Mouse (Mus musculus) left cerebral cortex, postnatal 4 days (tissue): ENCODE measurements around the gene Rnf224. TPM values are rescaled to one million over a fixed set of nuclear protein-coding genes. Genes with fewer than 3 reads are reported as not detected.
A peak's percentile ranks its signal among the peaks of the same experiment; 100 is the strongest.
"Not testable (repeated sequence)": the region's sequence is repeated elsewhere in the genome, so short reads cannot be mapped to it uniquely, and the experiment has no call there.

ENCODE experiments used
- DNase-seq: peaks from one replicate; pipeline ENCODE4 v3.0.0-alpha.2; 2022
- intact Hi-C: fragments of 180-260 bp; cut with DNase I; formaldehyde crosslinking; loops from one replicate; pipeline ENCODE4 v1.15.1; 2025
- total RNA-seq, 2 experiments: library from RNA; stranded (reverse); gene quantifications; 2 replicates each; pipeline ENCODE4 v1.2.3; 2021

Rnf224 gene
- total RNA-seq, 2 experiments from 2014 or later = not detected

DNA sequence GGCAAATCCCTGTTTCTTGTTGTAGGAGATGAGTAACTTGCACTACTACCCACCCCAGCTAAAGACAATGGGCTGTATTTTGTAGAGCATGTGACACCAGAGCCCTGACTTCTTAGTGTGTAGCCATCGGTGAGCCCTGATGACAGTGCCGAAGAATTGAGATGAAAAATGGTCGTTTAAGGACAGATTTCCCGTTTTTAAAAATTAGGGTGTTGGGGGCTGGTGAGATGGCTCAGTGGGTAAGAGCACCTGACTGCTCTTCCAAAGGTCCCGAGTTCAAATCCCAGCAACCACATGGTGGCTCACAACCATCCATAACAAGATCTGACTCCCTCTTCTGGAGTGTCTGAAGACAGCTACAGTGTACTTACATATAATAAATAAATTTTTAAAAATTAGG, 20.7 kb upstream of the Rnf224 start:
- intact Hi-C loops = loop anchor here (5.0 kb wide), 2 partner anchors 35 to 60 kb away; partner anchors contain the start of genes Tor4a and Tubb4b
- not testable (repeated sequence) for DNase-seq

DNA sequence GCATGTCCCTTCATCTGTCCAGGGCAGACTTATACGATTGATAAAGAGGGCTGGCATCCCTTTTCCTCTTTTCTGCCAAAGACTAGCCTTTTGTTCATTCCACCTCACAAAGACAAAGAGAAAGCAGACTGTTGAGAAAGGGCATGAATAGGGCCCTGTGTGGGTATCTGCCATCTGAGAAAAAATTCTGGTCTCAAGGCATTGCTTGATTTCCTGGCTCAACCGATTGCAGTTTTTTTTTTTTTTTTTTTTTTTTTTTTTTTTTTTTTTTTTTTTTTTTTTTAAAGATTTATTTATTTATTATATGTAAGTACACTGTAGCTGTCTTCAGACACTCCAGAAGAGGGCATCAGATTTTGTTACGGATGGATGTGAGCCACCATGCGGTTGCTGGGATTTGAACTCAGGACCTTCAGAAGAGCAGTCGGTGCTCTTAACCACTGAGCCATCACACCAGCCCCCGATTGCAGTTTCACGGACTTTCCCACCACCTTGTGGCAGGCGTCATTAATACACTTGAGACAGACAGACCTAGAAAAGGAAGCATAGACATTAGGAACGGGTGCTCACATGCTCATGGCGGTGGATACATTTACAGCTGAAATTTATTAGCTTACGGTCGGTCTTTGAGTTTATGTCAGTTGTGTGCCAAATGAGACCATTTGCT, 20.0 kb upstream of the Rnf224 start:
- DNase-seq = not testable (repeated sequence)
- intact Hi-C loops = loop anchor here (5.0 kb wide), 2 partner anchors 34 to 59 kb away; partner anchors contain the start of genes Tor4a and Tubb4b

GRCm38 (mm10) chr2:25255284-25255779, 18.7 kb upstream of the Rnf224 start, which contains the start of gene Tmem203:
Tmem203 (plus strand) TSS chr2:25255439.
- intact Hi-C loops = loop anchor here (5.0 kb wide), 2 partner anchors 33 to 58 kb away; partner anchors contain the start of genes Tor4a and Tubb4b
- DNase-seq = peak; percentile 91

DNA sequence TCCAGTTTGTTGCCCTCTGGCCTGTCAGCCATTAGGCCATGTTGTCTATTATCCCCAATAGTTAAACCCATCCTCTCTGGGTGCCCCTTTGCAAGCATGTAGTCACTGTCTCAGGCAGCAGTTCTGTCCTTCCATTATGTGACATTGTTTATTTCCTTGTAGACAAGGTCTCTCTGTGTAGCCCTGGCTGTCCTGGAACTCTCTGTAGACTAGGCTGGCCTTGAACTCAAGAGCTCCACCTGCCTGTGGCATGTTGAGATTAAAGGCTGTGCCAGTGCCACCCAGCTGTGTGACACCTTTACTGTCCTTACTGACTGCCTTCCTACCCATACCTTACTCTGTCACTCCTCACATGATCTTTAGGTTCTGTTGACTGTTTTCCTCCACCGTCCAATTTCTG, 15.7 kb upstream of the Rnf224 start:
- DNase-seq = no peak
- intact Hi-C loops = no loop called here

DNA sequence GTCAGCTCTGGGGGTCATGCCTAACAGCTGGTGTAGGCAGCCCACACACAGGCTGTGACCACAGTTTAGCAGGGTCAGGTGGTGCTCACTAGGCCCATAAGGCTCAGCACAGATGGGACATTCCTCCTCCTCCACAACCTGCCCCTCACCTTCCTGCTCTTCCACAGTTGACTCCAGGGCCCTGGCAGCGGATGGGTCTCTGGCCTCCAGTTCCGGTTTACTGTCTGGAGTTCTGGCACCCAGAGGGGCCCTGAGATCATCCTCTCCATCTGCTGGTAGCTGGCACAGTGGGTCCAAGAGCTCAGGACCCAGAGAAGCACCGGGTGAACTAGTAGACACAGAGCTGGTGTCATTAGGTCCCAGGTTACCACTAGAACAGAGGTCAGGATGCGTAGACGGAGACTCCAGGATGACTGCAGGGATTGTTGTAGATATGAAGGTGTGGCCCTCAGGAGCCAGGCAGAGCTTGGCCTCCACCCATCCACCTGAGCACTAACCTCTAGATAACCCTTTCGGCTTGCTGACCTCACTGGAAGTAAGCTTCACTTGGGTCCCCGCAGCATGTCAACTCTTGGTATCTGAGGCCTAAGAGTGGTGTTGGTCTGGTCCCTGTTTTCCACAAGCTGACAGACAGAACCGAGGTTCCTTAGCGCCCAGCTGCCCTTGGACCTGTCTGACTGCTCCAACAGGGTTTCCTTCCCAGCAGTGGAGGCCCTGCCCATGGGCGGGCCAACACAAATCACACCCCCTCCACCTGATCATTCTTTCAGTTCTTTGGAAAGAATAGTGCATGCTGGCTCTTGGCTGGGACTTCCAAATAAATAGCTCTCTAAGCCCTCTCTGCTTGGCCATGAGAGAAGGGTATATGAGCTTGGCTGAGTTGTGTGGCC, 9.8 kb upstream of the Rnf224 start, which contains the start of gene AL732309.1:
TSS of gene AL732309.1 (minus strand) at position 681 of the 890 bp plus-strand sequence.
- intact Hi-C loops = no loop called here
- no peak for DNase-seq

DNA sequence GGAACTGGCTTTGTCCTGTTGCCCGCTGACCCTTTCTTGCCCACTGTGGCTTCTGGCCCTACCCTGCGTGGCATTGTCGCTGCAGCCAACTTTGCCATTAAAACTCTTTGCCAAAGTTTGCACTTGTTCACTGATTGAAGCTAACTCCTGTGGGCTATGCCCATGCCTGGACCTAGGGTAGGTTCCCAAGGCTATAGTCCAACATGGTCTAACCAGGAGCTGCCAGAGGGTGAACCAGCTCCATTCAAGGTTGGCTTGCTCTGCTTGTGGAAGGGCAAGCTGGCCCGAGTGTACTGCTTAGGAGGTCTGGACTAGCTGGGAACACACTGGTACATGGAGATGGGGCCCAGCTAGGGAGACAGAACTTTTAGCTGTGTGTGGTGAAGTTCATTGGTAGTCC, 7.6 kb upstream of the Rnf224 start:
- intact Hi-C loops = no loop called here
- DNase-seq = no peak

- DNase-seq = no peak
- intact Hi-C loops = no loop called here
These were observed 6.8 kb upstream of the Rnf224 start for GRCm38 (mm10) chr2:25243342-25243741.

DNA sequence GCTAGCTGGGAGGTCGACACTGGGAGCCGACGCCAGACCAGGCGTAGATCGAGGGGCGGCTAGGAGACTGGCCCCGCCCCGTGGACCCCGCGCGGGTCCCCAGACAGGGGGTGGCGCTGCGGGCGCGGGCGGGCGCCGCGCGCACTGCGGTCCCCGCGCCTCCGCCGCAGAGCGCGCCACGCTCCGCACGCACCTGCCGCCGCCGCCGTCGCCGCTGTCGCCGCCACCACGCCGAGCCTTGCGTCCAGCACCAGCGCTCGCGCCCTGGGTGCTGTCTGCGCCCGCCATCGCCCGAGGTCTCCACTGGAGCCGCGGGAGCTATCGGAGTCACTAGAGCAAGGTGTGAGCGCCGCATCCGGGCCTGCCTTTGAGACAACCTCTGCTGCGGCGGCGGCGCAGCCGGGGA, 5.5 kb upstream of the Rnf224 start, which contains the start of the genes Rnf208 and Cysrt1:
TSS of gene Rnf208 (plus strand) at position 155 of the 406 bp plus-strand sequence.
TSS of gene Cysrt1 (minus strand) at position 352 of the 406 bp plus-strand sequence.
- intact Hi-C loops = no loop called here
- no peak for DNase-seq

GRCm38 (mm10) chr2:25241438-25241775, 4.8 kb upstream of the Rnf224 start:
- DNase-seq = no peak
- intact Hi-C loops = no loop called here

DNA sequence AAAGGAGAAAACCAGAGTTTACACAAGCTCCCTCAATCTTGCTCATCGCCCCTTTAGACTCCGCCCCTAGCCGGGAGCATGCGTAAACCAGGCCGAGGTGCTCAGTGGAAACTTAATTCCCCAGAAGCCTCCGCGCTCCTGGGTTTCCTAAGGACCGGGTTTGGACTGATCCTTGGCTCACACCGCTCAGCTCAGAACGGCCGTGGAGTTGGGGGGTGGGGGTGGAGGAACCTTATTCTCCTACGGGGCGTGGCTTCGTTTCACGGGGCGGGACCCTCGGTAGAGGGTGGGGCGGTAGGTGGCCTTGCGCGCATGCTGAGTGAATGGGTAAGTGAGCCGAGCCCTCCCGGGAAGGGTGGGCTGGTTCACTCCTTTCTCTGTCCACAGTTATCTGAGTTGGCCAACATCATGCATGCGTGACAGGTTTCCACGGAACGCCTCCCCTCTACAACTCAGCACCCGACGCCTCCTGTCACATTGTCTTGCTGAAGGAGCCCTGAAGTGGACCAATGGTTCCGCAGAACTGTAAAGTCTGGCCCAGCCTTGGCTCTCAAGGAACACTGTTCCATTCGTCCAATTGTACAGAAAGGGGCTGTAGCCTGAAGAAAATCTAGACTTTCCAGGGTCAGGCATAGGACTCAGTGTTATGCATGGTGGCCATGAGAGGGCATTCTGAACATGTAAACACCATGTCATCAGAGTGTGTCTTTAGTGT, 4.3 kb upstream of the Rnf224 start:
- DNase-seq = peak; percentile 61
- intact Hi-C loops = no loop called here

- intact Hi-C loops = no loop called here
- no peak for DNase-seq
These were observed 3.7 kb upstream of the Rnf224 start for GRCm38 (mm10) chr2:25240310-25240709.

- DNase-seq = no peak
- intact Hi-C loops = no loop called here
These were observed 3.2 kb upstream of the Rnf224 start for GRCm38 (mm10) chr2:25239766-25240165.

DNA sequence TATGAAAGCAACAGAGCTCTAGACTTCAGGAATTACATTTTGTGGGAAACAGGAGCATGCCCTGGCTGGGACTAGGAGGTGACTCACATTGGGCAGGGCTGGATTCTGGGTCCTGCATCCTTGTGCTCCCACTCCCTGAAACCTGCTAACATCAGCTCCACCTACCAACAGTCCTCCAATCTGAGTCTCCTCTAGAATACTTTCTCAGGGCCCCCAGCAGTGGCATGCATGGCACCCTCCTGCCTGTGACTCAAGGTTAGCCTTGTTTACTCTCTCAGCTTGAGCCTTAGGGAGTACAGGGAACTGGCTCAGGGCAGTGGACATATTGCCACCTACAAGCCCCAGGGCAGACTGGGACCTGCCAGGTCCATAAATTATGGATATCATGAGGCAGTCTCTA, 1.5 kb upstream of the Rnf224 start:
- no peak for DNase-seq
- intact Hi-C loops = no loop called here

GRCm38 (mm10) chr2:25237522-25237921, 935 bp upstream of the Rnf224 start:
- intact Hi-C loops = no loop called here
- DNase-seq = no peak

DNA sequence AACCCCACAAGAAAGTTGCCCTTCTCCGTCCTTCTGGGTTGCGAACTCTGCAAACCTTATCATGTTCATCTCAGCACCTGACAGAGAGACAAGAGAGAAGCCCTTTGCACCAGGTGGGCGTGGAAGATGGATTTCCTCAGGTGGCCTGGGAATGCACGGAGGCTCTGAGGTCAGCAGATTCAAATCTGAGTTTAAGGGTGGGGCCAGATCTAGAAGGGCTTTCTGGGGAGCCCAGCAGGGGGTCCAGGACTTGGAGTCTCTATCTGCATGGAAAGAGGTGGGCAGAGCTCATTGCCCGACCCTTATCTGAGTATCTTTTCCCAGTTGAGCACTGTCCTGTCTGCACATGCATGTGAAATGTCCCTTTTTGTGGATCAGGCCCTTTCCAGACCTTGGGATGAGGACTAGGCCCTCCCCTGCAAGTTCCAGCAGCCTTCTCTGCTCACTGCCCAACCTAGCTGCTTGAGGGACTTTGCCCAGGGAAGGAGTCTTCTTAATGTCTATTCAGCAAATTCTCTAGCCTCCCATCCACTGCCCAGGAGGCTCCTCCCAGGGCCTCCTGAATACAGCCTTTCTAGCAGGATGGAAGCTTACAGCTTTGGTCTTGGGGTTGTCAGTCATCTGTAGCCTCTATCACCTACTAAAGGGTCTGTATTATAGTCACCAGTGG, 1.9 kb downstream of the Rnf224 start:
- DNase-seq = no peak
- intact Hi-C loops = no loop called here

DNA sequence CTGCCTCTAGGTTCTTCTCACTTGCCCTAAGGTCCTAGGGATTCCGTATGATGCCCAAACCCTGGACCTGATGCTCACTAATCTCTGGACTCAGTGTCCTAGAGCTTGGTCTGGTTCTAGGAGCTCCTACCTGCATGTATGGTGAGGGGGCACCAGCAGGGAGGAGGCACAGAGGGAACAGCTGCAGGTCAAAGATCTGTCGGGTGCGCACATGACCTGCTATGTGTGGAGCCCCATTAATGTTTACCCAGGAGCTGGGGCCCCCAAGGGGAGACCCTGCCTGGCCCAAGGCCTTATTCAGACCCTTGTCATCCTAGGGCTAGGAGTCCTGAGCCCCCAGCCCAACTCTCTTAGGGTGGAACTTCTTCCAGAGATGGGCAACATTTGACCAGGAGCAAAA, 2.5 kb downstream of the Rnf224 start, which contains the start of gene Slc34a3:
TSS of gene Slc34a3 (minus strand) at position 315 of the 400 bp plus-strand sequence.
- intact Hi-C loops = no loop called here
- no peak for DNase-seq

- DNase-seq = no peak
- intact Hi-C loops = no loop called here
These were observed 3.2 kb downstream of the Rnf224 start for GRCm38 (mm10) chr2:25233421-25233820.

DNA sequence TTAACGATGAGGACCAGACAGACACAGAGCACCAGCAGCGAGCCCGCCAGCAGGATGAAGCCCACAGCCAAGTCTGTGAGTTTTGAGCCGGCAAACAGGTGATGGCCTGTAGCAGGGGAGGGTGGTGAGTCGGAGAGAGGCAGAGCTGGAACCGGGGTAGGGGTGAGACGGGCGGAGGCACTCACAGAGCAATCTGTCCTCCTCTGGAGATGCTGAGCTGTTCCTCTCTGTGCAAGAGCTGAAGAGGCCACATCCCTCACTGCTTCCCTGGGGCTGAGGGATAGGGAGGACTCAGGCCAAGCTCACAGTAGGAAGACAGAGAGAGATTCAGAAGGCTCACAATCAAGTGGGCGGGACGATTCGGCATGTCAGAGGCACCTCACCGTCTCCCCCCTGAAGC, 5.5 kb downstream of the Rnf224 start:
- intact Hi-C loops = no loop called here
- no peak for DNase-seq

DNA sequence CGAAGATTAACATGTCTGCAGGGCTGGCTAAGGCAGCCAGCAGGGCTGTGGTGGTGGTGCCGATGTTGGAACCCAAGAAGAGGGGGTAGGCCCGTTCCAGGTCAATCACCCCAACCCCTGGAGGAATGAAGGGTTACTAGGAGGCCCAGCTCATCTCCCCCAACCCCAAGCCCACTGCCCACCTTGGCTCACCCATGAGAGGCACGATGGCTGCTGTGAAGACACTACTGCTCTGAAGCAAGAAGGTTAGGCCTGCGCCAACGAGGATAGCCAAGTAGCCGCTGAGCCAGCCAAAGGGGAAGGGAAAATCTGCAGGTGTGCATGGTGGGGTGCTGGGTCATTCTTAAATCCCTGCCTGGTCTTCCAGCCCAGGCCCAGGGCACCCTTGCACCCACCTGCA, 6.0 kb downstream of the Rnf224 start:
- intact Hi-C loops = no loop called here
- DNase-seq = no peak

GRCm38 (mm10) chr2:25229582-25229981, 7.0 kb downstream of the Rnf224 start:
- no peak for DNase-seq
- intact Hi-C loops = no loop called here
